Mouse (Mus musculus) kidney, adult 10 weeks (tissue): Measurements from ENCODE around the gene Olfr685. TPM values are rescaled to one million over a fixed set of nuclear protein-coding genes. Genes with fewer than 3 reads are reported as not detected.

ENCODE experiments used
- polyA plus RNA-seq: library from polyadenylated mRNA; stranded (reverse); fragments of 350-450 nt; fragmentation: Illumina TruSeq; extraction: RNeasy Lipid Tissue Mini Kit (QIAGEN cat#74804); gene quantifications from one replicate; pipeline ENCODE4 v1.2.3, GENCODE M21; 2014; ENCODE audit warnings: low read depth, low replicate concordance

Olfr685 gene
- not detected for polyA plus RNA-seq

GRCm38 (mm10) chr7:105185912-105186311 is at the start of gene Olfr685:
Olfr685 (minus strand) TSS chr7:105186012.

GRCm38 (mm10) chr7:105207385-105207784 is 21.6 kb upstream of the Olfr685 start, which contains the start of gene Olfr686:
Olfr686 (minus strand) TSS chr7:105207485.

GRCm38 (mm10) chr7:105163553-105163952 is 22.3 kb downstream of the Olfr685 start, which contains the start of gene Olfr684:
Olfr684 (minus strand) TSS chr7:105163653.

GRCm38 (mm10) chr7:105146912-105147311 is 38.9 kb downstream of the Olfr685 start, which contains the start of gene Olfr683:
Olfr683 (minus strand) TSS chr7:105147012.

Other genes starting within 250 kb of the Olfr685 start
- gene Olfr670, start 223.4 kb downstream of the Olfr685 start, polyA plus RNA-seq, result not detected
- not detected for gene Olfr671, start 206.9 kb downstream of the Olfr685 start, polyA plus RNA-seq
- gene Olfr672, start 184.0 kb downstream of the Olfr685 start, polyA plus RNA-seq, result not detected
- not detected for gene Olfr675, start 157.6 kb downstream of the Olfr685 start, polyA plus RNA-seq
- gene Olfr676, start 153.3 kb downstream of the Olfr685 start, polyA plus RNA-seq, result not detected
- gene Olfr677, start 134.6 kb downstream of the Olfr685 start, polyA plus RNA-seq, result not detected
- gene Olfr678, start 121.5 kb downstream of the Olfr685 start, polyA plus RNA-seq, result not detected
- not detected for gene Olfr679, start 104.8 kb downstream of the Olfr685 start, polyA plus RNA-seq
- gene Olfr680-ps1, start 93.2 kb downstream of the Olfr685 start, polyA plus RNA-seq, result not detected
- gene Olfr681, start 69.2 kb downstream of the Olfr685 start, polyA plus RNA-seq, result not detected
- gene Olfr683, start 39.0 kb downstream of the Olfr685 start, polyA plus RNA-seq, result not detected
- not detected for gene Olfr684, start 22.4 kb downstream of the Olfr685 start, polyA plus RNA-seq
- gene Olfr686, start 21.5 kb upstream of the Olfr685 start, polyA plus RNA-seq, result not detected
- not detected for gene Olfr688, start 102.1 kb upstream of the Olfr685 start, polyA plus RNA-seq
- not detected for gene Olfr689, start 125.2 kb upstream of the Olfr685 start, polyA plus RNA-seq
- not detected for gene Olfr690, start 148.1 kb upstream of the Olfr685 start, polyA plus RNA-seq
- gene Olfr691, start 156.3 kb upstream of the Olfr685 start, polyA plus RNA-seq, result not detected
- gene Olfr692, start 182.2 kb upstream of the Olfr685 start, polyA plus RNA-seq, result not detected
- not detected for gene Gm5901, start 189.0 kb upstream of the Olfr685 start, polyA plus RNA-seq
- 12.0 TPM for gene Fam160a2, start 214.0 kb upstream of the Olfr685 start, polyA plus RNA-seq
- gene Cnga4, start 218.6 kb upstream of the Olfr685 start, polyA plus RNA-seq, result not detected
- gene Cckbr, start 239.7 kb upstream of the Olfr685 start, polyA plus RNA-seq, result not detected